Mouse (Mus musculus): ENCODE results near the gene Nf2.

GRCm38 (mm10) chr11:4754867-4755266 lies 94.5 kb downstream of the Nf2 start:
- no peak for TF ChIP-seq CTCF (conservative IDR thresholded peaks at IDR 0.05 in 1 of 2, IDR thresholded peaks at IDR 0.05 in 1 of 2; ENCODE audit: low read depth in 2 of 2, low read length in 2 of 2)
- no peak for TF ChIP-seq ZNF384 (IDR thresholded peaks at IDR 0.05; ENCODE audit: low read depth, low read length)
- no peak for TF ChIP-seq POLR2AphosphoS2 (IDR thresholded peaks at IDR 0.05; ENCODE audit: low read depth, low read length)
- TF ChIP-seq POLR2A (IDR thresholded peaks at IDR 0.05; ENCODE audit: low read depth, low read length): no peak
- no peak for TF ChIP-seq KAT2A (IDR thresholded peaks at IDR 0.05; ENCODE audit: insufficient replicate concordance, low read length)
- TF ChIP-seq JUND (conservative IDR thresholded peaks at IDR 0.05; ENCODE audit: low read depth, low read length): no peak
- no peak for TF ChIP-seq ZKSCAN1 (IDR thresholded peaks at IDR 0.05; ENCODE audit: borderline replicate concordance, low read depth, low read length)
- TF ChIP-seq SMC3 (IDR thresholded peaks at IDR 0.05; ENCODE audit: low read depth, low read length): no peak
- TF ChIP-seq GABPA (IDR thresholded peaks at IDR 0.05; ENCODE audit: insufficient replicate concordance, low read depth, low read length): no peak
- no peak for TF ChIP-seq MAFK (IDR thresholded peaks at IDR 0.05; ENCODE audit: insufficient replicate concordance, low read length)

All from CH12.LX (cell line).